Comparison of ENCODE assay signal across 16 mouse cellular contexts in genomic region chr6:91699482-91700200, GRCm38 (mm10). TPM values are rescaled to one million over a fixed set of nuclear protein-coding genes. Genes with fewer than 3 reads are reported as not detected.
DNase-seq lines count a peak whose midpoint lies in the region; ATAC-seq and TF ChIP-seq lines count a peak whose summit lies in the region.
"Had no signal": no experiment of that assay in that cellular context is flagged by ENCODE, and none has a peak within 500 bp of the region (broad histone marks: within the 10 kb centered on the region; RNA-seq: fewer than 3 reads in every experiment).

No protein-coding gene starts in this region.

- peak overlapping the region; percentile 77 for H3K27ac ChIP-seq in intestine, embryonic 16.5 days (ENCODE audit: low read length)
- H3K27ac ChIP-seq: heart, embryonic 15.5 days; hindbrain, embryonic 15.5 days had no signal

- no peak for TF ChIP-seq CTCF in G1E (IDR thresholded peaks at IDR 0.05; ENCODE audit: low read depth, low read length)

- H3K4me3 ChIP-seq in G1E (ENCODE audit: low read depth, low read length): no peak overlapping the region
- H3K4me3 ChIP-seq in intestine, embryonic 16.5 days (ENCODE audit: low read length): no peak overlapping the region
- H3K4me3 ChIP-seq: heart, embryonic 15.5 days; hindbrain, embryonic 15.5 days had no signal

- no peaks in the 10 kb centered on the region for H3K4me1 ChIP-seq in G1E (ENCODE audit: insufficient read depth, low read depth, low read length)
- H3K4me1 ChIP-seq in intestine, embryonic 16.5 days (ENCODE audit: control insufficient read depth, insufficient read depth, low read length): peaks cover 41% of the 10 kb centered on the region

- WGBS in intestine, embryonic 16.5 days: 56% methylated on average over 4 of the region's 4 CpGs

- H3K36me3 ChIP-seq in G1E (replicated peaks): no peaks in the 10 kb centered on the region
- 0 out of 2 replicates have a peak, but pooled peaks cover 6% of the 10 kb centered on the region for H3K36me3 ChIP-seq in intestine, embryonic 16.5 days (ENCODE audit: control insufficient read depth, insufficient read depth, low read length)

- H3K27me3 ChIP-seq in G1E (ENCODE audit: insufficient read depth, low read length): peaks cover 4% of the 10 kb centered on the region; the same call in 1 of the 2 replicates
- no peaks in the 10 kb centered on the region for H3K27me3 ChIP-seq in intestine, embryonic 16.5 days (replicated peaks; ENCODE audit: control insufficient read depth, insufficient read depth, low read length)
- H3K27me3 ChIP-seq: heart, embryonic 15.5 days; hindbrain, embryonic 15.5 days; Patski had no signal

- ATAC-seq in G1E (ENCODE audit: extremely low read depth, insufficient number of reproducible peaks, low FRiP score, poor library complexity, severe bottlenecking): 0 out of 2 replicates have a peak, but pooled peaks have one; percentile 30
- ATAC-seq in intestine, embryonic 16.5 days: peak; percentile 33
- peak; percentile 71 for ATAC-seq in megakaryocyte progenitor cell, adult 5-6 weeks (replicated peaks; ENCODE audit: poor library complexity)
- no peak for ATAC-seq in inflammation-experienced regulatory T-cells, adult 6 months
- ATAC-seq: forebrain, postnatal 0 days had no signal

- no peak overlapping the region for H3K4me2 ChIP-seq in intestine, embryonic 16.5 days (ENCODE audit: low read depth, low read length)
- H3K4me2 ChIP-seq: heart, embryonic 15.5 days; hindbrain, embryonic 15.5 days had no signal

- H3K9me3 ChIP-seq in G1E (replicated peaks): no peaks in the 10 kb centered on the region
- no peaks in the 10 kb centered on the region for H3K9me3 ChIP-seq in intestine, embryonic 16.5 days (ENCODE audit: control insufficient read depth, low read length)
- H3K9me3 ChIP-seq: heart, embryonic 15.5 days; hindbrain, embryonic 15.5 days had no signal

- no peak overlapping the region for H3K9ac ChIP-seq in intestine, embryonic 16.5 days (ENCODE audit: low read depth, low read length)
- H3K9ac ChIP-seq: forebrain, postnatal 0 days; heart, embryonic 15.5 days; hindbrain, embryonic 15.5 days had no signal

- DNase-seq in kidney, adult 9 months: peak; percentile 89
- DNase-seq in kidney, postnatal 10 days: no peak
- no peak for DNase-seq in G1E (ENCODE audit: low spot score)
- DNase-seq in ovary, postnatal 14 days (ENCODE audit: low spot score): no peak
- DNase-seq: adrenal gland, adult 8-10 months; forebrain, postnatal 0 days; gastrocnemius, postnatal 36 days; layer of hippocampus, adult 9-11 months; midbrain, embryonic 14.5 days; thymus, adult 2 months had no signal

RNA-seq across cellular contexts. Expression of gene Slc6a6, which starts 15.8 kb away (rescaled TPM):
- total RNA-seq in G1E (2014; fragmentation: Nextera tagmentation) (1.6 TPM in 1 of 2 replicates, not detected in the other), G1E (2017) (2.8 and 3.8 TPM in 2 replicates)
- 0.01 and 0.03 TPM in 2 replicates for polyA plus RNA-seq in G1E (2012)
- 103 and 104 TPM in 2 replicates for polyA plus RNA-seq in intestine, embryonic 16.5 days (2015; fragmentation: Nextera tagmentation; extraction: Ambion mirVana)
- total RNA-seq in megakaryocyte progenitor cell, adult 5-6 weeks (2015): 30.6 and 34.6 TPM in 2 replicates
- 20.7 and 26.7 TPM in 2 replicates for total RNA-seq in megakaryocyte progenitor cell, adult 5-6 weeks (2017)
- polyA plus RNA-seq in inflammation-experienced regulatory T-cells, adult 6 months (2017; shearing (Covaris generic)): 10 to 100 TPM; 33.6 to 47.0 (median 35.3) TPM

Comparison
In these comparisons a context has a peak if more than half of its experiments do, and no peak if none do; other contexts are left out.
1. RNA of gene Slc6a6, which starts 15.8 kb away (polyA plus RNA-seq): 103 to 104 TPM in intestine, embryonic 16.5 days and 33.6 to 47.0 TPM in inflammation-experienced regulatory T-cells, adult 6 months; 0.01 to 0.03 TPM in G1E; every median in the first group is over 10 times any median in the second.